Mouse (Mus musculus) cerebral cortex, adult 2 months (tissue): ENCODE results near the gene Olfr199.

Experiments used
- WGBS: fragments of 180-500 bp; shearing (Covaris S2); methylation state at CpG from one replicate; pipeline ENCODE4 v1.1.7; 2018; 5-methylcytosine and 5-hydroxymethylcytosine counted together

The Olfr199 gene

DNA sequence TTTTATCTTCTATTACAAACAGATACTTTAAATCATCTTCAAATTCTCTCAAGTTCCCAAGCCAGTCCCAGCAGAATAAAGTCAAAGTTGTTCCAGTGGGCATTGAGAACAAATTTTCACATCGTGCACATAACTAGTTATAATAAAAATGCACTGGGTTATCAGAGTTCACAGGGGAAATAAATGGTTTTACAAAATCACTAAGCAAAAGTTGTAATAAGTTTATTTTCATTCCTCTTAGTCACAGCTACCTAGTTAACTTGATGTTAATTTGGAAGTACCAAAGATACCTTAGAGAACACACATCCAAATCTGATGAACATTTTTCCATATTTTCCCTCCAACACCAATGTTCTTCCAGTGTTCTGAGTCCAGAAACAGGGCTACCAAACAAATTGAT, at the start of gene Olfr199:
Gene Olfr199, minus strand, starts transcription at position 101 of the 400 bp plus-strand sequence.
- 74% methylated on average over 1 of the region's 1 CpGs for WGBS

DNA sequence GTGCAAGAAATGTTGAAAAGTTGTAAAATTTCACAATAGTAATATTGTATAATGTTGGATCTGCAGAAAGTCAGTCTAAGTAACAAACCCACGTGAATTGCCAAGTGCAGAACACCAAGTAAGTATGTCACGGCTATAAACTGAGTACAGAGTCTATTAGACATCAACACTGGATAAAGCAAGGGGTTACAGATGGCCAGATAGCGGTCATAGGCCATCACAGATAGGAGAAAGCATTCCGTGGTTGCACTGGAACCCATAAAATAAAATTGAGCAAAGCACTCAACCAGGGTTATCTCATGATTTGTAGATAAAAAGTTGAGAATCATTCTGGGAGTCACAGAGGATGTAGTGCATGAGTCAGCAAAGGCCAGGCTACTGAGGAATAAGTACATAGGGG, 49.5 kb upstream of the Olfr199 start:
- 84% methylated on average over 4 of the region's 4 CpGs for WGBS

DNA sequence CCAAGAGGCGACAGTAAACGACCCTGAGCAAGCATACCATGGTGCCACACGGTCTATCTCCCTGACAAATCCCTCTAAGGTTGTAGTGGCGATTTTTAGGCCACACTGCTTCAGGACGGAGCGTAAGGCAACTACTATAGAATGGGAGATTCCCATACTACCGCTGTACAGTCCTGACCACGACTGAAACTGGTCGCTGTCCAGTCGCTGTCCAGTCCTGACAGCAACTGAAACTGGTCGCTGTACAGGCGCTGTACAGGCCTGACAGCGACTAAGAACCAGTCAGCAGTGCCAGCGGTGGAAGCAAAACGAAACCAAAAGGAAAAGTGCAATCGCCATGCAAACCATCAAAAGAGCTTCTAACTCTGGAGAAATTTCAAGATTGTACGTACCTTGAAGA, 30.1 kb upstream of the Olfr199 start:
- WGBS = 88% methylated on average over 17 of the region's 17 CpGs

DNA sequence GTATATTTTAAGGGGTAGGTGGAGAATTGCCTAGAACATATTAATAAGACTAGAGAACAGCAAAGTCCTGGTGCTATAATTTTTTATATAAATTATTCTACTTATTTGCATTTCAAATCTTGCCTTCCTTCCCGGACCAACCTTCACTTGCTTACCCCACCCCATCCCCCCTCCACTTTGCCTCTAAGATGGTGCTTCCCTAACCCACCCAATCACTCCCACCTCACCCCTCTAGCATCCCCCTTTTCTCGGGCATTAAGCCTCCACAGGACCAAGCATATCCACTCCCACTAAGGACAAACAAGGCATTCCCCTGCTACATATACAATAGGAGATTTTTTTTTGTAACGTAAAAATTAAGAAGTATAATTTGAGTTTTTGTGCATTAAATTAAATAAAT, 1.7 kb downstream of the Olfr199 start:
- WGBS = 74% methylated on average over 3 of the region's 3 CpGs

DNA sequence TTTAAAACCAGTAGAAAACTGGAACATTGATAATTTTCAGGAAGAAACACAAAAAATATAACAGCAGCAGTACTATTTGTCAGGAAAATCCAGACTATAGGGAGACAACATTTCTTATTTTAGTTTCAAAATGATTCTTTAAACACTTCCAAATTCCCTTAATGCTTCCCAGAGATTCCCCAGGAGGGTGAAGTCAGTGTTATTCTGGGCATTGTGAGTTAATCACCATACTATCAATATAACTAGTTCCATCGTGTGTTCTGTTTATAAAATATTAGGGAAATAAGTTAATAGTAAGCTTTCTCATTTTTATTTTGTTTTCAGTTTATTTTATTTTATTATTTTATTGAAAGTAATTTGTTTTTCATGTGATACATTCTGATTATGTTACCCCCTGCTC, 16.1 kb downstream of the Olfr199 start, which contains the start of gene Olfr198:
Gene Olfr198, minus strand, starts transcription at position 101 of the 400 bp plus-strand sequence.
- 61% methylated on average over 1 of the region's 1 CpGs for WGBS

DNA sequence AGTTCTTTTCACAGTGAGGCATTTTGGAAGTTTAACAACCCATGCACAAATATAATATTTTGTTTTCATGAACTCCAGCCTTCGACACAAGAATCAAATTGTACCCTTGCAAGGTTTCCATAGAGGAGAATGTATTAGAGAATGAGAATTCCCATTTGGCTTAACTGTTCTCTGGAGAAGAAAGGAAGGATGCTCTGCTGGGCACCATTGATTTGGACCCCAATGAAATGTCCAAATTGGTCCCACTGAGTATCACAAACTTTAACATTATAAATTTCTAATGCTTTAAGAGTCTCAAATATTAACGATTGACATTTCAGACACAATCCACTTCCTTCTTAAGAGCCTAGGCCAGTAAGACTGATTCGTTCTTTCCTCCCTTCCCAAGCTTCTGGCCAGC, 49.2 kb downstream of the Olfr199 start, which contains the start of gene Olfr196:
Gene Olfr196, minus strand, starts transcription at position 101 of the 400 bp plus-strand sequence.
- WGBS = 78% methylated on average over 3 of the region's 3 CpGs
